Mouse (Mus musculus) midbrain, postnatal 0 days (tissue): ENCODE results near the gene Coro2a. TPM values are rescaled to one million over a fixed set of nuclear protein-coding genes. Genes with fewer than 3 reads are reported as not detected.

ENCODE experiments used
- ATAC-seq: fragments of 200-750 bp; cut with Nextera tagmentation; 2 replicates; pipeline ENCODE4 v1.8.0; 2017; ENCODE audit warnings: moderate number of reproducible peaks, mild to moderate bottlenecking, moderate TSS enrichment, moderate library complexity; ENCODE audit not compliant: low FRiP score
- DNase-seq: peaks from one replicate; pipeline ENCODE4 v3.0.0-alpha.2; 2015; ENCODE audit warnings: low spot score
- H3K27ac ChIP-seq: fragments of 300-500 bp; sonication (generic); 2 replicates; pipeline ENCODE4 v1.5.1; 2014; ENCODE audit warnings: low read depth, mild to moderate bottlenecking, low read length, mixed read lengths
- H3K27me3 ChIP-seq: fragments of 300-500 bp; sonication (generic); 2 replicates; pipeline ENCODE4 v1.6.1; 2014; ENCODE audit warnings: low read length, control low read depth, mixed read lengths; ENCODE audit not compliant: insufficient read depth
- H3K36me3 ChIP-seq: fragments of 300-500 bp; sonication (generic); 2 replicates; pipeline ENCODE4 v1.6.1; 2014; ENCODE audit warnings: low read length, control low read depth, mixed read lengths; ENCODE audit not compliant: insufficient read depth
- H3K4me1 ChIP-seq: fragments of 300-500 bp; sonication (generic); 2 replicates; pipeline ENCODE4 v1.6.1; 2014; ENCODE audit warnings: mild to moderate bottlenecking, control low read depth, antibody characterized with exemption, low read length, mixed read lengths; ENCODE audit not compliant: insufficient read depth
- H3K4me2 ChIP-seq: fragments of 300-500 bp; sonication (generic); 2 replicates; pipeline ENCODE4 v1.6.1; 2014; ENCODE audit warnings: low read depth, mild to moderate bottlenecking, low read length, mixed read lengths; ENCODE audit not compliant: poor library complexity, severe bottlenecking
- H3K4me3 ChIP-seq: fragments of 300-500 bp; sonication (generic); 2 replicates; pipeline ENCODE4 v1.5.1; 2014; ENCODE audit warnings: low read depth, mild to moderate bottlenecking, low read length, moderate library complexity
- H3K9ac ChIP-seq: fragments of 300-500 bp; sonication (generic); replicated peaks from 2 replicates; pipeline ENCODE4 v1.6.1; 2014; ENCODE audit warnings: mild to moderate bottlenecking, low read length, moderate library complexity, mixed read lengths; ENCODE audit not compliant: poor library complexity, severe bottlenecking
- H3K9me3 ChIP-seq: fragments of 300-500 bp; sonication (generic); 2 replicates; pipeline ENCODE4 v1.6.1; 2016; ENCODE audit warnings: low read length, control low read depth
- CTCF ChIP-seq: IDR thresholded peaks from 2 replicates; pipeline ENCODE4 v1.5.1; 2016; ENCODE audit warnings: antibody characterized with exemption, mild to moderate bottlenecking
- WGBS: fragments of 180-500 bp; shearing (Covaris S2); extraction: QIAGEN DNeasy Blood & Tissue Kit; methylation state at CpG from one replicate; pipeline ENCODE4 v1.1.7; 2014; 5-methylcytosine and 5-hydroxymethylcytosine counted together
- polyA plus RNA-seq: library from polyadenylated mRNA; unstranded; fragments of >200 nt; fragmentation: Nextera tagmentation; extraction: Ambion mirVana; gene quantifications from 2 replicates; pipeline ENCODE4 v1.2.1, GENCODE M21; 2015
- total RNA-seq: library from RNA; depleted of rRNA; stranded (reverse); fragments of >200 nt; gene quantifications from 2 replicates; pipeline ENCODE4 v1.2.3, GENCODE M21; 2014

Coro2a gene
- total and polyA plus RNA-seq, 2 experiments from 2014 or later, result 7.8 to 33.2 TPM

DNA sequence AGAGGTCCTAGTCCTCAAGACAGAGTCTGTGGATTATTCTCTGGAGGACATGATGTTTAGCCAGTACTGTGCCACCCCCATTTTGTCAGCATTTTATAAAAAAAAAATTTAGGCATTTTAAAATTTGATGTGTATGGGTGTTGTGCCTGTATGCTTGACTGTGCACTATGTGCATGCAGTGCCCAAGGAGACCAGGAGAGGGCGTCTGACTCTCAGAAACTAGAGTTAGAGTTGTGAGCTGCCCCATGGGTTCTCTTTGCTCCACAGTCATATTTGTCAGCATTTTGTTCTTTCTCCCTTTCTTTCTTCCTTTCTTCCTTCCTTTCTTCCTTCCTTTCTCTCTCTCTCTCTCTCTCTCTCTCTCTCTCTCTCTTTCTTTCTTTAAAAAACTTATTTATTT, 57.7 kb downstream of the Coro2a start:
- H3K36me3 ChIP-seq, result peaks cover 21% of the 10 kb centered on the region
- WGBS, result 25% methylated on average over 1 of the region's 1 CpGs
- no peaks in the 10 kb centered on the region for H3K9me3 ChIP-seq
- H3K4me2 ChIP-seq, result no peak overlapping the region
- H3K9ac ChIP-seq, result no peak overlapping the region
- DNase-seq (peak; percentile 31), ATAC-seq (no peak)
- no peak overlapping the region for H3K27ac ChIP-seq
- TF ChIP-seq CTCF, result peak; percentile 54
- no peaks in the 10 kb centered on the region for H3K4me1 ChIP-seq
- H3K4me3 ChIP-seq, result no peak overlapping the region
- H3K27me3 ChIP-seq, result no peaks in the 10 kb centered on the region

- H3K4me2 ChIP-seq, result no peak overlapping the region
- no peak for TF ChIP-seq CTCF
- H3K9me3 ChIP-seq, result no peaks in the 10 kb centered on the region
- H3K4me3 ChIP-seq, result no peak overlapping the region
- DNase-seq (no peak), ATAC-seq (no peak)
- no peaks in the 10 kb centered on the region for H3K4me1 ChIP-seq
- WGBS, result 92% methylated on average over 13 of the region's 13 CpGs
- H3K27me3 ChIP-seq, result no peaks in the 10 kb centered on the region
- peaks cover 25% of the 10 kb centered on the region for H3K36me3 ChIP-seq
- no peak overlapping the region for H3K9ac ChIP-seq
- no peak overlapping the region for H3K27ac ChIP-seq
Observed at GRCm38 (mm10) chr4:46543366-46544050, 58.5 kb downstream of the Coro2a start.

- no peak overlapping the region for H3K4me3 ChIP-seq
- peaks cover 28% of the 10 kb centered on the region for H3K36me3 ChIP-seq
- H3K27ac ChIP-seq, result no peak overlapping the region
- no peak overlapping the region for H3K4me2 ChIP-seq
- H3K4me1 ChIP-seq, result no peaks in the 10 kb centered on the region
- 0 out of 2 replicates have a peak, but pooled peaks cover 7% of the 10 kb centered on the region for H3K27me3 ChIP-seq
- DNase-seq (no peak), ATAC-seq (no peak)
- WGBS, result 39% methylated on average over 8 of the region's 9 CpGs
- H3K9ac ChIP-seq, result no peak overlapping the region
- no peaks in the 10 kb centered on the region for H3K9me3 ChIP-seq
- no peak for TF ChIP-seq CTCF
Observed at GRCm38 (mm10) chr4:46541707-46542106, 60.3 kb downstream of the Coro2a start.

DNA sequence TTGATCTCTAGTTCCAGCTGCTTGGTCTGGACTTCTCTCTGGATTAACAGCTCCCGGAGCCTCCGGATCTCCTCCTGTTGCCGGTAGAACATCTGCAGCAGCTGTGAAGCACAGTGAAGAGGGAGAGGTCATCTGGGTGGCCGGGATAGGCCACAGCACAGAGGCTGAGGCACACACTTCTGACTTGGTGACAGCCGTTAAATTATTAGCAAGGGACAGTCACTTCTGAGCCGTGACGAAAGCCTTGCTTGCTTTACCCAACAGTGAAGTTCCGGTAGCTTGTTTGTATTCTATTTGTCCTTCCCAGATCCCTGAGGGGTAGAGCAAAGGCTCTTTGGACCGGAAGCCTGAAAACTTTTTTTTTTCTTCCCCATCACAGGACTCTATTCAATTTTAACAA, 62.8 kb downstream of the Coro2a start:
- TF ChIP-seq CTCF, result no peak
- H3K36me3 ChIP-seq, result peaks cover 21% of the 10 kb centered on the region
- no peaks in the 10 kb centered on the region for H3K9me3 ChIP-seq
- WGBS, result 55% methylated on average over 9 of the region's 9 CpGs
- ATAC-seq (no peak), DNase-seq (no peak)
- H3K4me1 ChIP-seq, result no peaks in the 10 kb centered on the region
- H3K4me2 ChIP-seq, result no peak overlapping the region
- H3K4me3 ChIP-seq, result no peak overlapping the region
- H3K9ac ChIP-seq, result no peak overlapping the region
- peaks cover 15% of the 10 kb centered on the region for H3K27me3 ChIP-seq
- no peak overlapping the region for H3K27ac ChIP-seq

DNA sequence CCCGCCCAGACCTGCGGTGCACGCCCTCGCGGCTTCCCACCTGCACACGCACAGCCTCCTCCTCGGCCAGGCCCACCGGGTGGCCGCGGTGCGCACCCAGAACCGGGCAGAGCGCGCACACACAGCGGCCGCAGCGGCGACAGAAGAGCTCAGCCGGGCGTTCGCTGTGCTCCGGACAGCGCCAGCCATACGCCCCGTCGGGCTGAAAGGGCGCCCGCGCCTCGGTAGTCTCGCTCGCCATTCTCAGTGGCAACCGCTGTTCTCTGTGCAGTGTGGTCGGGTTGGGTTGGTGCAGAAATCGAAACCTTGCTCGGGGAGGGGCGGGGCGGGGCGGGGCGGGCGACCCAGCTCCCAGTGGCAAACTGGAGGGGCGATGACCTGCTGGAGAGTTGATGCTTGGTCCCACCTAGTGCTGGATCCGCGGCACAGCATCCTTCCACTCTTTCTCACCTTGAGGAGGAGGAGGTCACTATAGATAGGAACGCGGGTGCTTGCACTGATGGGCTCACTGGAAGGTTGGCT, 66.1 kb downstream of the Coro2a start, which contains the start of gene Trim14:
Gene Trim14, minus strand, starts transcription at position 302 of the 522 bp plus-strand sequence.
- peak; percentile 40 for DNase-seq
- Histone ChIP-seq H3K4me1 (no peaks in the 10 kb centered on the region), H3K4me2 (peak within 1 kb of the TSS; percentile 73), H3K27ac (no peak within 1 kb of the TSS), H3K9me3 (no peaks in the 10 kb centered on the region), H3K4me3 (peak within 1 kb of the TSS; percentile 40), H3K27me3 (peaks cover 18% of the 10 kb centered on the region), H3K36me3 (peaks cover 18% of the 10 kb centered on the region), H3K9ac (peak within 1 kb of the TSS; percentile 33)
- 1% methylated on average over 45 of the region's 46 CpGs for WGBS
- peak; percentile 52 for TF ChIP-seq CTCF
- ATAC-seq, result peak; percentile 38; the same call in 1 of the 2 replicates

DNA sequence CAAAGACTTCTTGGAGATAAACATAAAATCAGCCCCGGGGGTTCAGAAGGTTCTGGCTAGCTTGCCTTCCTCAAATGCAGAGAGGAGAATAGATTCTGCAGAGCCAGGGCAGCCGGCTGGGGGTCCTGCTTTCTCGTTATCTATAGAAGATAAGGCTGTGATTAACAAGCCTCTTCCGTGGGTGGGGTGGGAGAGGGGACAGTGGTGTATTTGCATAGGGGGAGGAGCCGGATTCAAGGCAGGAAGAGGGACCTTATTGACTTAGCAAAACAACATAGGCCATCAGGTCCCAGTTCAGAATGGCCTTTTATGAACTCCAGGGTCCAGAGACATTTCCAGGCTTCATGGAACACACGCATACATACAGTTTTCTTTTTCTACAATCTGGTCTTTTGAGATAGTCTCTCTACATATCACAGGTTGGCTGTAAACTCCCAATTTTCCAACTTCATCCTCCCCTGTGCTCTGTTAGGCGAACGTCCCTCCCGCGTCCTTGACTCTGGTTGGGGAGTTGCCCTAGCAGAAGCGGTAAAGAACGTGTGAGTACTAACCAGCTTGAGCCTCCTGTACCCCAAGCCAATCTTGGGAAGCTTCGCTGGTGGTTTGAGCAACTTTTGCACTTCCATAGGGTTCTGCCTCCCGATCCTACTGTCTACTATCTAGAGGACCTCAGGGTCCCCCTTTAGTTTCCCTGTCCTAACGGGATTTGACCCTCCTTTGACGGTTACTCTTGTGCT, 66.7 kb downstream of the Coro2a start:
- Histone ChIP-seq H3K4me1 (no peaks in the 10 kb centered on the region), H3K27ac (no peak overlapping the region), H3K9me3 (no peaks in the 10 kb centered on the region), H3K27me3 (peaks cover 18% of the 10 kb centered on the region), H3K9ac (no peak overlapping the region; the same call in 1 of the 2 replicates), H3K4me3 (peak overlapping the region; percentile 40), H3K4me2 (peak overlapping the region; percentile 73), H3K36me3 (peaks cover 15% of the 10 kb centered on the region)
- TF ChIP-seq CTCF, result no peak
- DNase-seq, result no peak
- WGBS, result 12% methylated on average over 16 of the region's 16 CpGs
- ATAC-seq, result no peak
